Mouse (Mus musculus): ENCODE results near the gene Arsg. TPM values are rescaled to one million over a fixed set of nuclear protein-coding genes. Genes with fewer than 3 reads are reported as not detected.
"Not testable (repeated sequence)": the region's sequence is repeated elsewhere in the genome, so short reads cannot be mapped to it uniquely, and the experiment has no call there.

The Arsg gene
- polyA plus RNA-seq, 1 experiment from 2014 or later, result 3.3 TPM

GRCm38 (mm10) chr11:109485398-109486045 lies 12.3 kb downstream of the Arsg start:
- no peaks in the 10 kb centered on the region for H3K36me3 ChIP-seq
- no peak overlapping the region for H3K9ac ChIP-seq
- WGBS, result 84% methylated on average over 15 of the region's 15 CpGs
- no peak for ATAC-seq (ENCODE audit: insufficient number of reproducible peaks, insufficient read depth, low FRiP score, low TSS enrichment, low read depth)
- H3K4me1 ChIP-seq, result no peaks in the 10 kb centered on the region
- no peak overlapping the region for H3K4me3 ChIP-seq
- peaks cover under 1% of the 10 kb centered on the region; the same call in 1 of the 2 replicates for H3K27me3 ChIP-seq
- H3K9me3 ChIP-seq, result no peaks in the 10 kb centered on the region
- H3K27ac ChIP-seq, result no peak overlapping the region
- H3K4me2 ChIP-seq, result no peak overlapping the region

- H3K36me3 ChIP-seq, result no peaks in the 10 kb centered on the region
- no peak for ATAC-seq (ENCODE audit: insufficient number of reproducible peaks, insufficient read depth, low FRiP score, low TSS enrichment, low read depth)
- no peaks in the 10 kb centered on the region for H3K4me1 ChIP-seq
- no peak overlapping the region for H3K27ac ChIP-seq
- H3K4me3 ChIP-seq, result no peak overlapping the region
- no peak overlapping the region for H3K9ac ChIP-seq
- H3K27me3 ChIP-seq, result no peaks in the 10 kb centered on the region
- no peaks in the 10 kb centered on the region for H3K9me3 ChIP-seq
- no peak overlapping the region for H3K4me2 ChIP-seq
- WGBS, result 47% methylated on average over 1 of the region's 1 CpGs
These were observed 13.9 kb downstream of the Arsg start for GRCm38 (mm10) chr11:109487111-109487510.

- Histone ChIP-seq H3K27ac (no peak overlapping the region), H3K9me3 (no peaks in the 10 kb centered on the region), H3K4me1 (no peaks in the 10 kb centered on the region), H3K4me3 (no peak overlapping the region), H3K27me3 (no peaks in the 10 kb centered on the region), H3K9ac (no peak overlapping the region), H3K36me3 (no peaks in the 10 kb centered on the region), H3K4me2 (no peak overlapping the region)
- no peak for ATAC-seq (ENCODE audit: insufficient number of reproducible peaks, insufficient read depth, low FRiP score, low TSS enrichment, low read depth)
- WGBS, result 80% methylated on average over 10 of the region's 10 CpGs
These were observed 15.0 kb downstream of the Arsg start for GRCm38 (mm10) chr11:109487991-109488684.

- no peaks in the 10 kb centered on the region for H3K4me1 ChIP-seq
- WGBS, result 61% methylated on average over 2 of the region's 2 CpGs
- no peak overlapping the region for H3K9ac ChIP-seq
- no peaks in the 10 kb centered on the region for H3K27me3 ChIP-seq
- H3K27ac ChIP-seq, result no peak overlapping the region
- ATAC-seq (ENCODE audit: insufficient number of reproducible peaks, insufficient read depth, low FRiP score, low TSS enrichment, low read depth), result no peak
- no peaks in the 10 kb centered on the region for H3K9me3 ChIP-seq
- no peak overlapping the region for H3K4me3 ChIP-seq
- no peaks in the 10 kb centered on the region for H3K36me3 ChIP-seq
- no peak overlapping the region for H3K4me2 ChIP-seq
These were observed 16.6 kb downstream of the Arsg start for GRCm38 (mm10) chr11:109489763-109490162.

GRCm38 (mm10) chr11:109491844-109492243 lies 18.7 kb downstream of the Arsg start:
- Histone ChIP-seq H3K4me3 (no peak overlapping the region), H3K4me1 (no peaks in the 10 kb centered on the region), H3K27me3 (no peaks in the 10 kb centered on the region), H3K36me3 (no peaks in the 10 kb centered on the region), H3K9ac (no peak overlapping the region), H3K27ac (no peak overlapping the region), H3K4me2 (no peak overlapping the region), H3K9me3 (no peaks in the 10 kb centered on the region)
- WGBS, result 76% methylated on average over 4 of the region's 4 CpGs
- ATAC-seq (ENCODE audit: insufficient number of reproducible peaks, insufficient read depth, low FRiP score, low TSS enrichment, low read depth), result no peak

- not testable (repeated sequence) for H3K27ac ChIP-seq; H3K36me3 ChIP-seq; H3K4me3 ChIP-seq; H3K9ac ChIP-seq; H3K9me3 ChIP-seq; H3K27me3 ChIP-seq; H3K4me2 ChIP-seq; ATAC-seq (ENCODE audit: insufficient number of reproducible peaks, insufficient read depth, low FRiP score, low TSS enrichment, low read depth); H3K4me1 ChIP-seq
- 74% methylated on average over 8 of the region's 8 CpGs for WGBS
These were observed 19.8 kb downstream of the Arsg start for GRCm38 (mm10) chr11:109492847-109493464.

- Histone ChIP-seq H3K36me3 (no peaks in the 10 kb centered on the region), H3K9me3 (no peaks in the 10 kb centered on the region), H3K27ac (no peak overlapping the region), H3K9ac (no peak overlapping the region), H3K4me2 (no peak overlapping the region), H3K4me1 (no peaks in the 10 kb centered on the region), H3K27me3 (no peaks in the 10 kb centered on the region), H3K4me3 (no peak overlapping the region)
- WGBS, result 74% methylated on average over 24 of the region's 24 CpGs
- ATAC-seq (ENCODE audit: insufficient number of reproducible peaks, insufficient read depth, low FRiP score, low TSS enrichment, low read depth), result no peak
These were observed 22.0 kb downstream of the Arsg start for GRCm38 (mm10) chr11:109494890-109495770.

- ATAC-seq (ENCODE audit: insufficient number of reproducible peaks, insufficient read depth, low FRiP score, low TSS enrichment, low read depth), result no peak
- no peak overlapping the region for H3K4me3 ChIP-seq
- 69% methylated on average over 14 of the region's 14 CpGs for WGBS
These were observed 22.7 kb downstream of the Arsg start for GRCm38 (mm10) chr11:109495771-109496474.

GRCm38 (mm10) chr11:109496475-109496993 lies 23.4 kb downstream of the Arsg start:
- Histone ChIP-seq H3K9me3 (no peaks in the 10 kb centered on the region), H3K27ac (no peak overlapping the region), H3K4me2 (no peak overlapping the region), H3K36me3 (no peaks in the 10 kb centered on the region), H3K4me1 (no peaks in the 10 kb centered on the region), H3K9ac (no peak overlapping the region), H3K4me3 (no peak overlapping the region), H3K27me3 (no peaks in the 10 kb centered on the region)
- 79% methylated on average over 7 of the region's 7 CpGs for WGBS
- no peak for ATAC-seq (ENCODE audit: insufficient number of reproducible peaks, insufficient read depth, low FRiP score, low TSS enrichment, low read depth)

More at GRCm38 (mm10) chr11:109495771-109496474, 22.7 kb downstream of the Arsg start:
- H3K27ac ChIP-seq, result no peak overlapping the region
- H3K9ac ChIP-seq, result no peak overlapping the region
- H3K4me1 ChIP-seq, result no peaks in the 10 kb centered on the region
- H3K27me3 ChIP-seq, result no peaks in the 10 kb centered on the region
- H3K36me3 ChIP-seq, result no peaks in the 10 kb centered on the region
- no peaks in the 10 kb centered on the region for H3K9me3 ChIP-seq
- H3K4me2 ChIP-seq, result no peak overlapping the region

GRCm38 (mm10) chr11:109496996-109497714 lies 24.0 kb downstream of the Arsg start:
- 82% methylated on average over 6 of the region's 6 CpGs for WGBS
- no peaks in the 10 kb centered on the region for H3K4me1 ChIP-seq
- H3K4me2 ChIP-seq, result no peak overlapping the region
- no peak overlapping the region for H3K9ac ChIP-seq
- no peak overlapping the region for H3K4me3 ChIP-seq
- H3K9me3 ChIP-seq, result no peaks in the 10 kb centered on the region
- no peak for ATAC-seq (ENCODE audit: insufficient number of reproducible peaks, insufficient read depth, low FRiP score, low TSS enrichment, low read depth)
- H3K27ac ChIP-seq, result no peak overlapping the region
- H3K36me3 ChIP-seq, result no peaks in the 10 kb centered on the region
- no peaks in the 10 kb centered on the region for H3K27me3 ChIP-seq
